In genomic region chr4:59625998-59626910, GRCm38 (mm10) we compare ENCODE assay signal across 8 mouse cellular contexts. TPM values are rescaled to one million over a fixed set of nuclear protein-coding genes. Genes with fewer than 3 reads are reported as not detected.
DNase-seq lines count a peak whose midpoint lies in the region; ATAC-seq lines count a peak whose summit lies in the region.

Gene E130308A19Rik, plus strand, starts transcription at chr4:59626211.

- ATAC-seq in hindbrain, embryonic 13.5 days (ENCODE audit: low FRiP score), result peak; percentile 93

- H3K27ac ChIP-seq in hindbrain, embryonic 13.5 days, result peak within 1 kb of the TSS; percentile 97

- 0 out of 2 replicates have a peak, but pooled peaks cover 2% of the 10 kb centered on the region for H3K36me3 ChIP-seq in hindbrain, embryonic 13.5 days

- peak within 1 kb of the TSS; percentile 72 for H3K4me2 ChIP-seq in hindbrain, embryonic 13.5 days

- DNase-seq in NIH3T3 (ENCODE audit: low read depth), result peak; percentile 84
- DNase-seq in cerebellum, postnatal 10 days, result peak; percentile 85 to 90
- peak; percentile 27 to 32 for DNase-seq in frontal cortex, postnatal 14 days (ENCODE audit: low spot score in 2 of 2)
- peak; percentile 52 for DNase-seq in left cerebral cortex, adult 11 months (ENCODE audit: low spot score)
- peak; percentile 83 for DNase-seq in lung, postnatal 36 days
- peak; percentile 87 for DNase-seq in retina, embryonic 14.5 days (ENCODE audit: low spot score)
- peak; percentile 83 to 89 for DNase-seq in thymus, postnatal 36 days

- H3K9me3 ChIP-seq in hindbrain, embryonic 13.5 days, result no peaks in the 10 kb centered on the region

- WGBS in hindbrain, embryonic 13.5 days, result under 1% methylated on average over 105 of the region's 120 CpGs

- no peaks in the 10 kb centered on the region for H3K27me3 ChIP-seq in hindbrain, embryonic 13.5 days

- peaks cover 36% of the 10 kb centered on the region for H3K4me1 ChIP-seq in hindbrain, embryonic 13.5 days (replicated peaks)

- H3K9ac ChIP-seq in hindbrain, embryonic 13.5 days, result peak within 1 kb of the TSS; percentile 94

- peak within 1 kb of the TSS; percentile 89 for H3K4me3 ChIP-seq in hindbrain, embryonic 13.5 days

RNA-seq across cellular contexts. Expression of gene E130308A19Rik, which starts in this region (rescaled TPM):
- 61.9 and 65.4 TPM in 2 replicates for polyA plus RNA-seq in hindbrain, embryonic 13.5 days (2015; fragmentation: Nextera tagmentation; extraction: Ambion mirVana)

Comparison
In these comparisons a context has a peak if more than half of its experiments do, and no peak if none do; other contexts are left out.
1. Peak in every context shown above with its lines: DNase-seq, ATAC-seq, H3K4me3 ChIP-seq and H3K27ac ChIP-seq.
2. DNase-seq: peak in every context shown above with its lines; median percentile 88 in cerebellum, postnatal 10 days; 87 in retina, embryonic 14.5 days; 86 in thymus, postnatal 36 days; 84 in NIH3T3; 83 in lung, postnatal 36 days; 52 in left cerebral cortex, adult 11 months; 30 in frontal cortex, postnatal 14 days.